Mouse (Mus musculus): Measurements from ENCODE around the gene Peli2. TPM values are rescaled to one million over a fixed set of nuclear protein-coding genes. Genes with fewer than 3 reads are reported as not detected.
A peak's percentile ranks its signal among the peaks of the same experiment; 100 is the strongest.

Peli2 gene
- polyA plus RNA-seq, 1 experiment from 2014 or later, result 4.0 TPM

- H3K27me3 ChIP-seq (ENCODE audit: control insufficient read depth, insufficient read depth, low read length), result no peaks in the 10 kb centered on the region
- no peak overlapping the region for H3K4me2 ChIP-seq
- H3K27ac ChIP-seq (ENCODE audit: low read depth, low read length), result no peak overlapping the region
- no peak overlapping the region for H3K4me3 ChIP-seq (ENCODE audit: low read depth, low read length)
- no peaks in the 10 kb centered on the region for H3K4me1 ChIP-seq (ENCODE audit: control insufficient read depth, insufficient read depth, low read length)
- no peaks in the 10 kb centered on the region for H3K9me3 ChIP-seq (replicated peaks; ENCODE audit: control insufficient read depth, low read length)
- no peaks in the 10 kb centered on the region for H3K36me3 ChIP-seq (ENCODE audit: control insufficient read depth, insufficient read depth, low read length)
- WGBS (ENCODE audit: insufficient replicate concordance), result 50% methylated on average over 4 of the region's 4 CpGs
- ATAC-seq (replicated peaks; ENCODE audit: insufficient number of reproducible peaks, low FRiP score, low TSS enrichment), result no peak
- no peak overlapping the region for H3K9ac ChIP-seq (ENCODE audit: low read depth, low read length)
These were observed 30.2 kb upstream of the Peli2 start for GRCm38 (mm10) chr14:48090465-48090864.

GRCm38 (mm10) chr14:48091160-48091559 is 29.5 kb upstream of the Peli2 start:
- H3K9ac ChIP-seq (ENCODE audit: low read depth, low read length), result no peak overlapping the region
- H3K4me3 ChIP-seq (ENCODE audit: low read depth, low read length), result no peak overlapping the region
- H3K4me2 ChIP-seq, result no peak overlapping the region
- no peaks in the 10 kb centered on the region for H3K36me3 ChIP-seq (ENCODE audit: control insufficient read depth, insufficient read depth, low read length)
- no peaks in the 10 kb centered on the region for H3K27me3 ChIP-seq (ENCODE audit: control insufficient read depth, insufficient read depth, low read length)
- H3K9me3 ChIP-seq (replicated peaks; ENCODE audit: control insufficient read depth, low read length), result no peaks in the 10 kb centered on the region
- H3K27ac ChIP-seq (ENCODE audit: low read depth, low read length), result no peak overlapping the region
- 88% methylated on average over 8 of the region's 8 CpGs for WGBS (ENCODE audit: insufficient replicate concordance)
- ATAC-seq (replicated peaks; ENCODE audit: insufficient number of reproducible peaks, low FRiP score, low TSS enrichment), result no peak
- H3K4me1 ChIP-seq (ENCODE audit: control insufficient read depth, insufficient read depth, low read length), result no peaks in the 10 kb centered on the region

- Histone ChIP-seq H3K9me3 (replicated peaks; ENCODE audit: control insufficient read depth, low read length) (no peaks in the 10 kb centered on the region), H3K27ac (ENCODE audit: low read depth, low read length) (no peak overlapping the region), H3K4me3 (ENCODE audit: low read depth, low read length) (no peak overlapping the region), H3K27me3 (ENCODE audit: control insufficient read depth, insufficient read depth, low read length) (no peaks in the 10 kb centered on the region), H3K9ac (ENCODE audit: low read depth, low read length) (no peak overlapping the region), H3K4me1 (ENCODE audit: control insufficient read depth, insufficient read depth, low read length) (no peaks in the 10 kb centered on the region), H3K36me3 (ENCODE audit: control insufficient read depth, insufficient read depth, low read length) (no peaks in the 10 kb centered on the region), H3K4me2 (no peak overlapping the region)
- ATAC-seq (replicated peaks; ENCODE audit: insufficient number of reproducible peaks, low FRiP score, low TSS enrichment), result no peak
- 64% methylated on average over 6 of the region's 6 CpGs for WGBS (ENCODE audit: insufficient replicate concordance)
These were observed 22.4 kb upstream of the Peli2 start for GRCm38 (mm10) chr14:48098253-48098652.

GRCm38 (mm10) chr14:48099354-48099753 is 21.3 kb upstream of the Peli2 start:
- Histone ChIP-seq H3K9ac (ENCODE audit: low read depth, low read length) (no peak overlapping the region), H3K4me3 (ENCODE audit: low read depth, low read length) (no peak overlapping the region), H3K27me3 (ENCODE audit: control insufficient read depth, insufficient read depth, low read length) (no peaks in the 10 kb centered on the region), H3K36me3 (ENCODE audit: control insufficient read depth, insufficient read depth, low read length) (no peaks in the 10 kb centered on the region), H3K4me2 (no peak overlapping the region), H3K9me3 (replicated peaks; ENCODE audit: control insufficient read depth, low read length) (no peaks in the 10 kb centered on the region), H3K4me1 (ENCODE audit: control insufficient read depth, insufficient read depth, low read length) (no peaks in the 10 kb centered on the region), H3K27ac (ENCODE audit: low read depth, low read length) (no peak overlapping the region)
- WGBS (ENCODE audit: insufficient replicate concordance), result 67% methylated on average over 1 of the region's 1 CpGs
- ATAC-seq (replicated peaks; ENCODE audit: insufficient number of reproducible peaks, low FRiP score, low TSS enrichment), result no peak

- ATAC-seq (replicated peaks; ENCODE audit: insufficient number of reproducible peaks, low FRiP score, low TSS enrichment), result no peak
These were observed 14.2 kb upstream of the Peli2 start for GRCm38 (mm10) chr14:48106453-48106852.

GRCm38 (mm10) chr14:48117986-48118385 is 2.6 kb upstream of the Peli2 start:
- Histone ChIP-seq H3K4me2 (no peak overlapping the region), H3K4me3 (ENCODE audit: low read depth, low read length) (no peak overlapping the region), H3K27ac (ENCODE audit: low read depth, low read length) (no peak overlapping the region), H3K27me3 (ENCODE audit: control insufficient read depth, insufficient read depth, low read length) (peaks cover 4% of the 10 kb centered on the region; the same call in 1 of the 2 replicates), H3K36me3 (ENCODE audit: control insufficient read depth, insufficient read depth, low read length) (no peaks in the 10 kb centered on the region), H3K9me3 (replicated peaks; ENCODE audit: control insufficient read depth, low read length) (no peaks in the 10 kb centered on the region), H3K4me1 (ENCODE audit: control insufficient read depth, insufficient read depth, low read length) (0 out of 2 replicates have a peak, but pooled peaks cover 3% of the 10 kb centered on the region), H3K9ac (ENCODE audit: low read depth, low read length) (no peak overlapping the region)
- 72% methylated on average over 5 of the region's 5 CpGs for WGBS (ENCODE audit: insufficient replicate concordance)
- no peak for ATAC-seq (replicated peaks; ENCODE audit: insufficient number of reproducible peaks, low FRiP score, low TSS enrichment)

More at GRCm38 (mm10) chr14:48106453-48106852, 14.2 kb upstream of the Peli2 start:
- WGBS (ENCODE audit: insufficient replicate concordance), result 76% methylated on average over 7 of the region's 7 CpGs
- Histone ChIP-seq H3K4me3 (ENCODE audit: low read depth, low read length) (no peak overlapping the region), H3K4me1 (ENCODE audit: control insufficient read depth, insufficient read depth, low read length) (no peaks in the 10 kb centered on the region), H3K36me3 (ENCODE audit: control insufficient read depth, insufficient read depth, low read length) (no peaks in the 10 kb centered on the region), H3K4me2 (no peak overlapping the region), H3K9me3 (replicated peaks; ENCODE audit: control insufficient read depth, low read length) (no peaks in the 10 kb centered on the region), H3K9ac (ENCODE audit: low read depth, low read length) (no peak overlapping the region), H3K27me3 (ENCODE audit: control insufficient read depth, insufficient read depth, low read length) (no peaks in the 10 kb centered on the region), H3K27ac (ENCODE audit: low read depth, low read length) (no peak overlapping the region)

- Histone ChIP-seq H3K27ac (ENCODE audit: low read depth, low read length) (no peak overlapping the region), H3K4me2 (peak overlapping the region; percentile 11)
These were observed 1.5 kb upstream of the Peli2 start for GRCm38 (mm10) chr14:48119012-48119647.

GRCm38 (mm10) chr14:48119648-48120270 is 864 bp upstream of the Peli2 start:
- Histone ChIP-seq H3K27me3 (ENCODE audit: control insufficient read depth, insufficient read depth, low read length) (peaks cover 4% of the 10 kb centered on the region; the same call in 1 of the 2 replicates), H3K4me3 (ENCODE audit: low read depth, low read length) (peak overlapping the region; percentile 75), H3K4me1 (ENCODE audit: control insufficient read depth, insufficient read depth, low read length) (0 out of 2 replicates have a peak, but pooled peaks cover 3% of the 10 kb centered on the region), H3K9ac (ENCODE audit: low read depth, low read length) (no peak overlapping the region), H3K4me2 (peak overlapping the region; percentile 62), H3K36me3 (ENCODE audit: control insufficient read depth, insufficient read depth, low read length) (no peaks in the 10 kb centered on the region), H3K9me3 (replicated peaks; ENCODE audit: control insufficient read depth, low read length) (no peaks in the 10 kb centered on the region), H3K27ac (ENCODE audit: low read depth, low read length) (no peak overlapping the region)
- ATAC-seq (replicated peaks; ENCODE audit: insufficient number of reproducible peaks, low FRiP score, low TSS enrichment), result no peak
- WGBS (ENCODE audit: insufficient replicate concordance), result 24% methylated on average over 17 of the region's 17 CpGs

More at GRCm38 (mm10) chr14:48119012-48119647, 1.5 kb upstream of the Peli2 start:
- H3K4me1 ChIP-seq (ENCODE audit: control insufficient read depth, insufficient read depth, low read length), result 0 out of 2 replicates have a peak, but pooled peaks cover 3% of the 10 kb centered on the region
- no peaks in the 10 kb centered on the region for H3K36me3 ChIP-seq (ENCODE audit: control insufficient read depth, insufficient read depth, low read length)
- H3K9me3 ChIP-seq (replicated peaks; ENCODE audit: control insufficient read depth, low read length), result no peaks in the 10 kb centered on the region
- ATAC-seq (replicated peaks; ENCODE audit: insufficient number of reproducible peaks, low FRiP score, low TSS enrichment), result no peak
- 15% methylated on average over 9 of the region's 9 CpGs for WGBS (ENCODE audit: insufficient replicate concordance)
- no peak overlapping the region for H3K9ac ChIP-seq (ENCODE audit: low read depth, low read length)
- no peak overlapping the region for H3K4me3 ChIP-seq (ENCODE audit: low read depth, low read length)
- peaks cover 4% of the 10 kb centered on the region; the same call in 1 of the 2 replicates for H3K27me3 ChIP-seq (ENCODE audit: control insufficient read depth, insufficient read depth, low read length)
